Mouse (Mus musculus) myocyte (in vitro differentiated cells): ENCODE results near the gene Rwdd2b. TPM values are rescaled to one million over a fixed set of nuclear protein-coding genes. Genes with fewer than 3 reads are reported as not detected.

Source experiments
- H3K27me3 ChIP-seq: one replicate; pipeline ENCODE4 v1.6.1; 2011; ENCODE audit not compliant: control insufficient read depth, insufficient read depth, insufficient read length
- H3K36me3 ChIP-seq: one replicate; pipeline ENCODE4 v1.6.1; 2011; ENCODE audit not compliant: control insufficient read depth, insufficient read depth
- H3K4me2 ChIP-seq: one replicate; pipeline ENCODE4 v1.6.1; 2011; ENCODE audit warnings: low read depth, control low read depth
- H3K4me3 ChIP-seq: one replicate; pipeline ENCODE4 v1.5.1; 2011; ENCODE audit warnings: mild to moderate bottlenecking, control low read depth, moderate library complexity
- H3K79me2 ChIP-seq: one replicate; pipeline ENCODE4 v1.6.1; 2011; ENCODE audit not compliant: control insufficient read depth, insufficient read depth
- H3ac ChIP-seq: one replicate; pipeline ENCODE4 v1.6.1; 2011; ENCODE audit not compliant: control insufficient read depth, insufficient read length
- CEBPB ChIP-seq: IDR thresholded peaks from 2 replicates; pipeline ENCODE4 v1.6.1; 2011; ENCODE audit warnings: mild to moderate bottlenecking, moderate library complexity; ENCODE audit not compliant: poor library complexity, insufficient read depth, severe bottlenecking
- E2F4 ChIP-seq: IDR thresholded peaks from one replicate; pipeline ENCODE4 v1.6.1; 2011; ENCODE audit warnings: mild to moderate bottlenecking, control low read depth, moderate library complexity; ENCODE audit not compliant: insufficient read depth
- MAX ChIP-seq: IDR thresholded peaks from one replicate; pipeline ENCODE4 v1.6.1; 2011; ENCODE audit warnings: low read depth, mild to moderate bottlenecking, control low read depth
- MYOD1 ChIP-seq, 3 experiments: IDR thresholded peaks; one replicate each; pipeline ENCODE4 v1.6.1; 2011; ENCODE audit warnings: control low read depth in 2 of 3, low read depth in 2 of 3, mild to moderate bottlenecking in 2 of 3, moderate library complexity in 1 of 3; ENCODE audit not compliant: insufficient read length in 2 of 3, control insufficient read depth in 1 of 3
- MYOG ChIP-seq, 3 experiments: IDR thresholded peaks; one replicate each; pipeline ENCODE4 v1.6.1; 2011; ENCODE audit warnings: control low read depth in 2 of 3, low read depth in 2 of 3, mild to moderate bottlenecking in 2 of 3; ENCODE audit not compliant: insufficient read length in 2 of 3, control insufficient read depth in 1 of 3, insufficient read depth in 1 of 3
- POLR2A ChIP-seq: IDR thresholded peaks from one replicate; pipeline ENCODE4 v1.6.1; 2011; ENCODE audit warnings: low read depth, mild to moderate bottlenecking, control low read depth, moderate library complexity; ENCODE audit not compliant: insufficient read length
- POLR2AphosphoS2 ChIP-seq: IDR thresholded peaks from one replicate; pipeline ENCODE4 v1.6.1; 2011; ENCODE audit warnings: low read depth, control low read depth; ENCODE audit not compliant: insufficient read length
- REST ChIP-seq: IDR thresholded peaks from one replicate; pipeline ENCODE4 v1.6.1; 2011; ENCODE audit warnings: mild to moderate bottlenecking, control low read depth, moderate library complexity; ENCODE audit not compliant: insufficient read depth, insufficient read length
- SRF ChIP-seq: IDR thresholded peaks from one replicate; pipeline ENCODE4 v1.6.1; 2011; ENCODE audit warnings: low read depth; ENCODE audit not compliant: control insufficient read depth, insufficient read length
- TCF12 ChIP-seq: IDR thresholded peaks from one replicate; pipeline ENCODE4 v1.6.1; 2011; ENCODE audit warnings: mild to moderate bottlenecking, control low read depth; ENCODE audit not compliant: poor library complexity, insufficient read depth, severe bottlenecking
- TCF3 ChIP-seq: IDR thresholded peaks from one replicate; pipeline ENCODE4 v1.6.1; 2011; ENCODE audit warnings: low read depth, control low read depth; ENCODE audit not compliant: insufficient read length
- USF1 ChIP-seq: IDR thresholded peaks from one replicate; pipeline ENCODE4 v1.6.1; 2011; ENCODE audit warnings: low read depth, mild to moderate bottlenecking, control low read depth, moderate library complexity
- polyA plus RNA-seq: library from polyadenylated mRNA; unstranded; fragments of >200 nt; fragmentation: generic; extraction: Trizol; gene quantifications from one replicate; pipeline ENCODE4 v1.2.1, GENCODE M21; 2012; ENCODE audit warnings: missing spikeins

Gene Rwdd2b
- polyA plus RNA-seq, 1 experiment = 4.1 TPM

GRCm38 (mm10) chr16:87432033-87432814, 8.1 kb downstream of the Rwdd2b start, which contains the start of gene Ltn1:
Gene Ltn1, minus strand, starts transcription at chr16:87432612.
- Histone ChIP-seq H3K4me3 (peak within 1 kb of the TSS; percentile 79), H3ac (peak within 1 kb of the TSS; percentile 53), H3K36me3 (peaks cover 4% of the 10 kb centered on the region), H3K79me2 (peaks cover 46% of the 10 kb centered on the region), H3K27me3 (no peaks in the 10 kb centered on the region), H3K4me2 (peak within 1 kb of the TSS; percentile 73)
- peak; percentile 99 for TF ChIP-seq E2F4
- TF ChIP-seq POLR2A = peak; percentile 73
- TF ChIP-seq REST = no peak

GRCm38 (mm10) chr16:87427516-87427915, 12.9 kb downstream of the Rwdd2b start:
- Histone ChIP-seq H3K4me2 (no peak overlapping the region), H3K27me3 (no peaks in the 10 kb centered on the region), H3K79me2 (peaks cover 46% of the 10 kb centered on the region), H3ac (no peak overlapping the region), H3K36me3 (peaks cover 20% of the 10 kb centered on the region), H3K4me3 (no peak overlapping the region)
- no peak for TF ChIP-seq USF1
- TF ChIP-seq REST = no peak
- no peak for TF ChIP-seq MAX
- TF ChIP-seq POLR2AphosphoS2 = no peak
- TF ChIP-seq SRF = no peak
- TF ChIP-seq MYOG (IDR thresholded peaks at IDR 0.05; ENCODE audit: control insufficient read depth in 1 of 3, insufficient read depth in 1 of 3, insufficient read length in 2 of 3, low read depth in 2 of 3) = no peak
- no peak for TF ChIP-seq POLR2A
- no peak for TF ChIP-seq MYOD1 (IDR thresholded peaks at IDR 0.05; ENCODE audit: control insufficient read depth in 1 of 3, insufficient read length in 2 of 3, low read depth in 2 of 3)
- TF ChIP-seq TCF3 = no peak

GRCm38 (mm10) chr16:87420662-87421061, 19.7 kb downstream of the Rwdd2b start:
- peaks cover 39% of the 10 kb centered on the region for H3K36me3 ChIP-seq
- H3K4me2 ChIP-seq = no peak overlapping the region
- TF ChIP-seq TCF12 = no peak
- no peak overlapping the region for H3ac ChIP-seq
- no peaks in the 10 kb centered on the region for H3K27me3 ChIP-seq
- H3K4me3 ChIP-seq = no peak overlapping the region
- H3K79me2 ChIP-seq = no peaks in the 10 kb centered on the region

- Histone ChIP-seq H3K36me3 (peaks cover 22% of the 10 kb centered on the region), H3K79me2 (no peaks in the 10 kb centered on the region), H3ac (no peak overlapping the region), H3K4me2 (no peak overlapping the region), H3K4me3 (no peak overlapping the region), H3K27me3 (no peaks in the 10 kb centered on the region)
- TF ChIP-seq POLR2AphosphoS2 = no peak
- no peak for TF ChIP-seq USF1
- no peak for TF ChIP-seq E2F4
- no peak for TF ChIP-seq MYOG (IDR thresholded peaks at IDR 0.05; ENCODE audit: control insufficient read depth in 1 of 3, insufficient read depth in 1 of 3, insufficient read length in 2 of 3, low read depth in 2 of 3)
- TF ChIP-seq CEBPB = no peak
- TF ChIP-seq TCF3 = no peak
- TF ChIP-seq SRF = no peak
- TF ChIP-seq MAX = no peak
- no peak for TF ChIP-seq MYOD1 (IDR thresholded peaks at IDR 0.05; ENCODE audit: control insufficient read depth in 1 of 3, insufficient read length in 2 of 3, low read depth in 2 of 3)
- TF ChIP-seq TCF12 = no peak
- TF ChIP-seq REST = no peak
- TF ChIP-seq POLR2A = no peak
These were observed 35.4 kb downstream of the Rwdd2b start for GRCm38 (mm10) chr16:87405001-87405400.

GRCm38 (mm10) chr16:87393813-87394548, 46.4 kb downstream of the Rwdd2b start:
- H3K36me3 ChIP-seq = peaks cover 19% of the 10 kb centered on the region
- H3K4me2 ChIP-seq = no peak overlapping the region
- TF ChIP-seq POLR2A (no peak), USF1 (no peak)
- no peaks in the 10 kb centered on the region for H3K79me2 ChIP-seq
- no peak overlapping the region for H3K4me3 ChIP-seq
- H3K27me3 ChIP-seq = no peaks in the 10 kb centered on the region
- no peak overlapping the region for H3ac ChIP-seq
